Mouse (Mus musculus): ENCODE measurements at regions not wholly inside any gene's neighbourhood (a gene's known extent, or its start where the extent isn't known, plus 50 kb on each side); places are given as distances from the start of the nearest gene placed in this dataset.

DNA sequence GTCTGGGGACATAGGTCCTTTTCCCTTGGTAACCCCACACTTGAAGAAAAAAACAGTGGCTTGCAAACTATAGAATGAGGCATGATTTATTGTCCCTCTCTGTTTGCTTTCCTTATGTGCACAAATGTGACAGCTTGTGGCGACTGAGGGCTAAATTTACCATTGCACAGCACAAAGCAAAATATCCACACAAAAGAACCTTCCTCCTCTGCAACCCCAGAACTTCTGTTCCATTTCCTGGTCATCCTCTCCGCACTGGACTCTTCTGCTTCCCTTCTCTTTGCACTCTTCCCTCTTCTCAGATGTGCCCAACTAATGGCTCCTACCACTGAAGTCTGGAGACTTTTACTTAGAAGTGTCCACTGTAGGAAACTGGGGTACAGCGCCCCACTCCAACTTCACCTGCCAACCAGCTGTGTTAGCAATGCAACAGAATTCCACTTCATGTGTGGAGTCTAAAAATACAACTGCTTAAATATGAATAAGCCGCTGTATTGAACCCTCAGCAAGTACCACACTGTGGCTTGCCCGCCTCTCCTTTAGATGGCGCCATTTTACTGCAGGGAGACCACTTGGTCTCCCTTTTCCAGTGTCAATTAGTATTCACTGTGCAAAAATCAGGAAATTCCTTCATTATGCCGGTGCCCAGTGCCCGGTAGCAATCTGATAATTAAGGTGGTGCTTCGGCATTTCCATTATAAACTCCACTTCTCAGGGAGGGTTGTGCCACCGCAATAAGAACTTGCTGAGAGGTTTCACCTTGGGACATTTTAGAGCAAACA, 199.6 kb downstream of the Foxa2 start:
- Histone ChIP-seq H3K9me3 (no peaks in the 10 kb centered on the region), H3K36me3 (no peaks in the 10 kb centered on the region), H3K4me1 (no peaks in the 10 kb centered on the region), H3K9ac (replicated peaks) (no peak overlapping the region), H3K4me2 (replicated peaks) (no peak overlapping the region), H3K4me3 (no peak overlapping the region), H3K27ac (replicated peaks) (no peak overlapping the region), H3K27me3 (no peaks in the 10 kb centered on the region)
- no peak; the same call in 1 of the 2 replicates for ATAC-seq (replicated peaks)
- 17% methylated on average over 10 of the region's 10 CpGs for WGBS

- H3K27me3 ChIP-seq: no peaks in the 10 kb centered on the region
- H3K9me3 ChIP-seq: no peaks in the 10 kb centered on the region
- H3K27ac ChIP-seq (replicated peaks): no peak overlapping the region
- no peak overlapping the region for H3K4me3 ChIP-seq
- H3K9ac ChIP-seq (replicated peaks): no peak overlapping the region
- ATAC-seq (replicated peaks): no peak
- no peaks in the 10 kb centered on the region for H3K36me3 ChIP-seq
- 57% methylated on average over 1 of the region's 1 CpGs for WGBS
- H3K4me1 ChIP-seq: no peaks in the 10 kb centered on the region
- H3K4me2 ChIP-seq (replicated peaks): no peak overlapping the region
Observed at GRCm38 (mm10) chr2:147845256-147845655, 201.5 kb downstream of the Foxa2 start.

- 89% methylated on average over 5 of the region's 5 CpGs for WGBS
- H3K4me1 ChIP-seq: no peaks in the 10 kb centered on the region
- H3K9ac ChIP-seq (replicated peaks): no peak overlapping the region
- H3K36me3 ChIP-seq: no peaks in the 10 kb centered on the region
- no peak overlapping the region for H3K27ac ChIP-seq (replicated peaks)
- H3K4me3 ChIP-seq: no peak overlapping the region
- H3K9me3 ChIP-seq: no peaks in the 10 kb centered on the region
- H3K27me3 ChIP-seq: no peaks in the 10 kb centered on the region
- no peak overlapping the region for H3K4me2 ChIP-seq (replicated peaks)
- no peak for ATAC-seq (replicated peaks)
Observed at GRCm38 (mm10) chr2:147840936-147841335, 205.8 kb downstream of the Foxa2 start.

GRCm38 (mm10) chr2:147838613-147839012, 208.2 kb downstream of the Foxa2 start:
- 78% methylated on average over 4 of the region's 4 CpGs for WGBS
- H3K9me3 ChIP-seq: no peaks in the 10 kb centered on the region
- H3K27ac ChIP-seq (replicated peaks): no peak overlapping the region
- no peaks in the 10 kb centered on the region for H3K4me1 ChIP-seq
- no peak overlapping the region for H3K4me2 ChIP-seq (replicated peaks)
- no peak overlapping the region for H3K9ac ChIP-seq (replicated peaks)
- no peak overlapping the region for H3K4me3 ChIP-seq
- ATAC-seq (replicated peaks): no peak
- no peaks in the 10 kb centered on the region for H3K27me3 ChIP-seq
- no peaks in the 10 kb centered on the region for H3K36me3 ChIP-seq

- H3K4me3 ChIP-seq: no peak overlapping the region
- no peak overlapping the region for H3K4me2 ChIP-seq (replicated peaks)
- no peak for ATAC-seq (replicated peaks)
- no peak overlapping the region for H3K9ac ChIP-seq (replicated peaks)
- 48% methylated on average over 6 of the region's 6 CpGs for WGBS
- H3K27ac ChIP-seq (replicated peaks): no peak overlapping the region
- H3K36me3 ChIP-seq: no peaks in the 10 kb centered on the region
- H3K9me3 ChIP-seq: no peaks in the 10 kb centered on the region
- H3K4me1 ChIP-seq: no peaks in the 10 kb centered on the region
- no peaks in the 10 kb centered on the region for H3K27me3 ChIP-seq
Observed at GRCm38 (mm10) chr2:147830551-147830950, 216.2 kb downstream of the Foxa2 start.

- 87% methylated on average over 3 of the region's 3 CpGs for WGBS
- Histone ChIP-seq H3K4me3 (no peak overlapping the region), H3K4me2 (replicated peaks) (no peak overlapping the region), H3K9me3 (no peaks in the 10 kb centered on the region), H3K27ac (replicated peaks) (no peak overlapping the region), H3K27me3 (no peaks in the 10 kb centered on the region), H3K36me3 (no peaks in the 10 kb centered on the region), H3K4me1 (no peaks in the 10 kb centered on the region), H3K9ac (replicated peaks) (no peak overlapping the region)
- no peak for ATAC-seq (replicated peaks)
Observed at GRCm38 (mm10) chr2:147816951-147817350, 229.8 kb downstream of the Foxa2 start.

- H3K27ac ChIP-seq (replicated peaks): no peak overlapping the region
- no peak for ATAC-seq (replicated peaks)
- no peak overlapping the region for H3K9ac ChIP-seq (replicated peaks)
- H3K36me3 ChIP-seq: no peaks in the 10 kb centered on the region
- H3K9me3 ChIP-seq: no peaks in the 10 kb centered on the region
- no peaks in the 10 kb centered on the region for H3K4me1 ChIP-seq
- no peak overlapping the region for H3K4me2 ChIP-seq (replicated peaks)
- no peak overlapping the region for H3K4me3 ChIP-seq
- no peaks in the 10 kb centered on the region for H3K27me3 ChIP-seq
- 75% methylated on average over 3 of the region's 3 CpGs for WGBS
Observed at GRCm38 (mm10) chr2:147814231-147814630, 232.5 kb downstream of the Foxa2 start.

DNA sequence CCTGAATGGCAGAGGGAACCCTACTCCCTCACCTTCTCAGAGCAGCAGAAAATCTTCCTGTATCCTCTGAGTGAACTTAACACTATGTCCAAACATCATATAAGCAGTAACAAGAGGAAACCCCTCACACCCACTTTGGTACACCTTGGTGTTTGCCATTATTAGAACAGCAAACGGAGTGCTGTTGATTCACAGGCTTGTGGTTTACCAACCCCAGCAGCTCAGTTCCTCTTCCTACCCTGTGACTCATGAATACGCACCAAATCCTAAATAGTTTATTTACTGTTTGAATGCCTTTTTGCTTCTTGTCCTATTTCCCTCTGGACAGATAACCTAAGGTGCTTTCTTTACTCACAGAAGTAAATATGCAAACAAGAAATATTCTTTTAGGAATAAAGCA, 233.3 kb downstream of the Foxa2 start:
- H3K27me3 ChIP-seq: no peaks in the 10 kb centered on the region
- no peak overlapping the region for H3K4me2 ChIP-seq (replicated peaks)
- no peaks in the 10 kb centered on the region for H3K36me3 ChIP-seq
- no peak for ATAC-seq (replicated peaks)
- H3K9me3 ChIP-seq: no peaks in the 10 kb centered on the region
- no peak overlapping the region for H3K9ac ChIP-seq (replicated peaks)
- H3K27ac ChIP-seq (replicated peaks): no peak overlapping the region
- WGBS: 87% methylated on average over 2 of the region's 2 CpGs
- no peaks in the 10 kb centered on the region for H3K4me1 ChIP-seq
- H3K4me3 ChIP-seq: no peak overlapping the region

GRCm38 (mm10) chr2:147808036-147808675, 238.6 kb downstream of the Foxa2 start:
- H3K9ac ChIP-seq (replicated peaks): no peak overlapping the region
- H3K4me3 ChIP-seq: no peak overlapping the region
- WGBS: 43% methylated on average over 5 of the region's 5 CpGs
- H3K27me3 ChIP-seq: no peaks in the 10 kb centered on the region
- H3K9me3 ChIP-seq: no peaks in the 10 kb centered on the region
- no peak overlapping the region for H3K27ac ChIP-seq (replicated peaks)
- H3K4me1 ChIP-seq: no peaks in the 10 kb centered on the region
- H3K36me3 ChIP-seq: no peaks in the 10 kb centered on the region
- no peak for ATAC-seq (replicated peaks)
- no peak overlapping the region for H3K4me2 ChIP-seq (replicated peaks)

- no peak for ATAC-seq (replicated peaks)
- H3K4me1 ChIP-seq: no peaks in the 10 kb centered on the region
- H3K9ac ChIP-seq (replicated peaks): no peak overlapping the region
- WGBS: 33% methylated on average over 4 of the region's 4 CpGs
- H3K36me3 ChIP-seq: no peaks in the 10 kb centered on the region
- no peak overlapping the region for H3K4me3 ChIP-seq
- H3K27me3 ChIP-seq: no peaks in the 10 kb centered on the region
- no peak overlapping the region for H3K4me2 ChIP-seq (replicated peaks)
- no peaks in the 10 kb centered on the region for H3K9me3 ChIP-seq
- no peak overlapping the region for H3K27ac ChIP-seq (replicated peaks)
Observed at GRCm38 (mm10) chr2:147803102-147803501, 243.7 kb downstream of the Foxa2 start.

DNA sequence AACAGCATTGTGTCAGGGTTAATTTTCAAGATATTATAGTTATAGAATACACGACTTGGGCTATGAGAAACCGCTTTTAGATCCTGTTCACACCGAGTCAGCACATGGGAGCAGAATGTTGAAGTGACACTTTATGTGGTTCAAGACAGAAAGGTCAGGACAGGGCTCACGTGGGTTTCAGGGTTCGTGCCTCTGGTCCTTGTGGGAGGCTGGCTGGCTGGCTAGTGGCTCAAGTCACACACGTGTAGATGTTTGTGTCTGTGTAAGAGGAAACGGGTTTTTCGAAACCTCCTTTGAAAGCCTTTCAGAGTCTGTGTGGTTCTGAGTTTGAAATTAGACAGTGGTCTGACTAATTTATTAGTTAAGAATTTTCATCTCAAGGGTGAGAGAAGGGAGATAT, 255.3 kb downstream of the Foxa2 start:
- Histone ChIP-seq H3K9ac (replicated peaks) (no peak overlapping the region), H3K4me2 (replicated peaks) (no peak overlapping the region), H3K9me3 (no peaks in the 10 kb centered on the region), H3K4me1 (no peaks in the 10 kb centered on the region), H3K36me3 (no peaks in the 10 kb centered on the region), H3K4me3 (no peak overlapping the region), H3K27me3 (no peaks in the 10 kb centered on the region), H3K27ac (replicated peaks) (no peak overlapping the region)
- ATAC-seq (replicated peaks): no peak
- 84% methylated on average over 8 of the region's 8 CpGs for WGBS

GRCm38 (mm10) chr2:147789877-147790276, 256.9 kb downstream of the Foxa2 start:
- ATAC-seq (replicated peaks): 0 out of 2 replicates have a peak, but pooled peaks have one; percentile 23
- Histone ChIP-seq H3K4me3 (no peak overlapping the region), H3K4me2 (replicated peaks) (no peak overlapping the region), H3K27ac (replicated peaks) (no peak overlapping the region), H3K9ac (replicated peaks) (no peak overlapping the region), H3K27me3 (no peaks in the 10 kb centered on the region), H3K36me3 (no peaks in the 10 kb centered on the region), H3K9me3 (no peaks in the 10 kb centered on the region), H3K4me1 (no peaks in the 10 kb centered on the region)
- WGBS: 86% methylated on average over 1 of the region's 1 CpGs

- Histone ChIP-seq H3K27ac (replicated peaks) (no peak overlapping the region), H3K4me2 (replicated peaks) (no peak overlapping the region), H3K27me3 (no peaks in the 10 kb centered on the region), H3K36me3 (no peaks in the 10 kb centered on the region), H3K9me3 (no peaks in the 10 kb centered on the region), H3K9ac (replicated peaks) (no peak overlapping the region), H3K4me1 (no peaks in the 10 kb centered on the region), H3K4me3 (no peak overlapping the region)
- ATAC-seq (replicated peaks): no peak
- WGBS: 7% methylated on average over 3 of the region's 3 CpGs
Observed at GRCm38 (mm10) chr2:147789268-147789667, 257.5 kb downstream of the Foxa2 start.

Data from forebrain, embryonic 15.5 days (tissue).